Mouse (Mus musculus) liver, embryonic 12.5 days (tissue): ENCODE results near the gene Ankrd27. TPM values are rescaled to one million over a fixed set of nuclear protein-coding genes. Genes with fewer than 3 reads are reported as not detected.
"Not testable (repeated sequence)": the region's sequence is repeated elsewhere in the genome, so short reads cannot be mapped to it uniquely, and the experiment has no call there.

Experiments used
- ATAC-seq: fragments of 200-750 bp; cut with Nextera tagmentation; 2 replicates; pipeline ENCODE4 v1.8.0; 2017; ENCODE audit warnings: moderate number of reproducible peaks, mild to moderate bottlenecking, moderate library complexity
- H3K27ac ChIP-seq: fragments of 300-500 bp; sonication (generic); 2 replicates; pipeline ENCODE4 v1.5.1; 2016; ENCODE audit warnings: mild to moderate bottlenecking
- H3K27me3 ChIP-seq: fragments of 300-500 bp; sonication (generic); replicated peaks from 2 replicates; pipeline ENCODE4 v1.6.1; 2016; ENCODE audit warnings: mild to moderate bottlenecking, moderate library complexity
- H3K36me3 ChIP-seq: fragments of 300-500 bp; sonication (generic); 2 replicates; pipeline ENCODE4 v1.6.1; 2016; ENCODE audit warnings: mild to moderate bottlenecking, moderate library complexity
- H3K4me1 ChIP-seq: fragments of 300-500 bp; sonication (generic); 2 replicates; pipeline ENCODE4 v1.6.1; 2016
- H3K4me2 ChIP-seq: fragments of 300-500 bp; sonication (generic); 2 replicates; pipeline ENCODE4 v1.6.1; 2016; ENCODE audit warnings: mild to moderate bottlenecking, moderate library complexity
- H3K4me3 ChIP-seq: fragments of 300-500 bp; sonication (generic); 2 replicates; pipeline ENCODE4 v1.5.1; 2016; ENCODE audit warnings: mild to moderate bottlenecking, moderate library complexity
- H3K9ac ChIP-seq: fragments of 300-500 bp; sonication (generic); 2 replicates; pipeline ENCODE4 v1.6.1; 2016; ENCODE audit warnings: mild to moderate bottlenecking, moderate library complexity
- H3K9me3 ChIP-seq: fragments of 300-500 bp; sonication (generic); replicated peaks from 2 replicates; pipeline ENCODE4 v1.6.1; 2016; ENCODE audit warnings: mild to moderate bottlenecking, moderate library complexity
- WGBS: fragments of 180-500 bp; shearing (Covaris S2); methylation state at CpG from one replicate; pipeline ENCODE4 v1.1.7; 2016; ENCODE audit not compliant: insufficient replicate concordance; 5-methylcytosine and 5-hydroxymethylcytosine counted together
- polyA plus RNA-seq: library from polyadenylated mRNA; unstranded; fragments of >200 nt; fragmentation: Nextera tagmentation; extraction: Ambion mirVana; gene quantifications from 2 replicates; pipeline ENCODE4 v1.2.1, GENCODE M21; 2016

Gene Ankrd27
- polyA plus RNA-seq, 1 experiment from 2014 or later, result 45.5 TPM

DNA sequence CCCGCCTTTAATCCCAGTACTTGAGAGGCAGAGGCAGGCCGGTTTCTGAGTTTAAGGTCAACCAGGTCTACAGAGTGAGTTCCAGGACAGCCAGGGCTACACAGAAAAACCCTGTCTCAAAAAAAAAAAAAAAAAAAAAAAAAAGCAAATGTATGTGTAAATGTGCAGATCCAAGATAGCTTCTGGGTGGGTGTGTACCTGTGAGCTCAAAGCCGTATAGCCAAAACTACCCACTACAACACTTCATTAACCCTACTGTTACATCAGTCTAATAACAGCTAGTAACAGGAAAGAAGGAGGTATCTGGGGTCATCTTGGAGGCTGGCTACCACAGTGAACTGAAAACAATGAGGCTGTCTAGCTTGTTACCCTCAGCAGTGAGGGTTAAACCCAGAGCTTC, 26.2 kb upstream of the Ankrd27 start:
- ATAC-seq, result peak; percentile 64
- 40% methylated on average over 3 of the region's 3 CpGs for WGBS
- peak overlapping the region; percentile 100 for H3K27ac ChIP-seq

GRCm38 (mm10) chr7:35563071-35563470, 23.0 kb upstream of the Ankrd27 start:
- Histone ChIP-seq H3K36me3 (no peaks in the 10 kb centered on the region), H3K27ac (peak overlapping the region; percentile 46; the same call in 1 of the 2 replicates), H3K9me3 (no peaks in the 10 kb centered on the region), H3K4me3 (no peak overlapping the region), H3K9ac (peak overlapping the region; percentile 22; the same call in 1 of the 2 replicates), H3K27me3 (0 out of 2 replicates have a peak, but pooled peaks cover 4% of the 10 kb centered on the region), H3K4me1 (peaks cover 57% of the 10 kb centered on the region), H3K4me2 (peak overlapping the region; percentile 4; the same call in 1 of the 2 replicates)
- ATAC-seq, result no peak
- 63% methylated on average over 11 of the region's 11 CpGs for WGBS

More for the DNA sequence above, 26.2 kb upstream of the Ankrd27 start:
- Histone ChIP-seq H3K4me1 (peaks cover 80% of the 10 kb centered on the region), H3K36me3 (no peaks in the 10 kb centered on the region), H3K9ac (peak overlapping the region; percentile 70), H3K4me2 (peak overlapping the region; percentile 55), H3K9me3 (no peaks in the 10 kb centered on the region), H3K27me3 (no peaks in the 10 kb centered on the region), H3K4me3 (0 out of 2 replicates have a peak overlapping the region, but pooled peaks have one; percentile 7)

GRCm38 (mm10) chr7:35564067-35564865, 21.8 kb upstream of the Ankrd27 start:
- H3K4me1 ChIP-seq, result peaks cover 46% of the 10 kb centered on the region
- no peaks in the 10 kb centered on the region for H3K9me3 ChIP-seq
- H3K36me3 ChIP-seq, result no peaks in the 10 kb centered on the region
- 84% methylated on average over 2 of the region's 2 CpGs for WGBS
- H3K27me3 ChIP-seq, result 0 out of 2 replicates have a peak, but pooled peaks cover 4% of the 10 kb centered on the region
- no peak overlapping the region for H3K9ac ChIP-seq
- H3K27ac ChIP-seq, result no peak overlapping the region; the same call in 1 of the 2 replicates
- no peak for ATAC-seq
- no peak overlapping the region for H3K4me3 ChIP-seq
- H3K4me2 ChIP-seq, result no peak overlapping the region

DNA sequence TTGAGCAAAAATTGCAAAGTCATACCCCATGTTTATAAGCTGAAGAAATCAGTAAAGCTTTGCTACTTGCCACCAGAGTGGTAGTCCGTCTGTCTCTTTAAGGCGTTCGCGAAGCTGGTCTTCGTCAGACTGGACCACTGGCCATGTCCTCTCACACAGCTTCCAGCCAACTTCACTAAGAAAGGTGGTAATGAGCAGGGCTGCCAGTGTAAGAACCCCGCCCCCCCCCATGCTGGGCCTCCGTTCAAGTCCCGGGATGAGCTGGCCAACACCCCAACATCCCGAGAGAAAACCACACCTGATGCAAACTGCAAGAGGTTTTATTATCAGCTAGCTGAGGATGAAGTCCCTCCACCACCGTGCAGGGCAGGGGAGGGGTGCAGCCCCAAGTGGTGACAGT, 21.2 kb upstream of the Ankrd27 start:
- not testable (repeated sequence) for H3K27ac ChIP-seq, H3K36me3 ChIP-seq, H3K27me3 ChIP-seq, H3K9me3 ChIP-seq, ATAC-seq, H3K4me2 ChIP-seq, H3K4me3 ChIP-seq, H3K9ac ChIP-seq
- peaks cover 46% of the 10 kb centered on the region for H3K4me1 ChIP-seq
- WGBS, result 72% methylated on average over 10 of the region's 10 CpGs

GRCm38 (mm10) chr7:35565965-35566364, 20.1 kb upstream of the Ankrd27 start:
- H3K9ac ChIP-seq, H3K36me3 ChIP-seq, H3K27ac ChIP-seq, ATAC-seq, H3K9me3 ChIP-seq, H3K27me3 ChIP-seq, H3K4me2 ChIP-seq, H3K4me3 ChIP-seq: not testable (repeated sequence)
- H3K4me1 ChIP-seq, result peaks cover 36% of the 10 kb centered on the region
- WGBS, result 67% methylated on average over 13 of the region's 13 CpGs

DNA sequence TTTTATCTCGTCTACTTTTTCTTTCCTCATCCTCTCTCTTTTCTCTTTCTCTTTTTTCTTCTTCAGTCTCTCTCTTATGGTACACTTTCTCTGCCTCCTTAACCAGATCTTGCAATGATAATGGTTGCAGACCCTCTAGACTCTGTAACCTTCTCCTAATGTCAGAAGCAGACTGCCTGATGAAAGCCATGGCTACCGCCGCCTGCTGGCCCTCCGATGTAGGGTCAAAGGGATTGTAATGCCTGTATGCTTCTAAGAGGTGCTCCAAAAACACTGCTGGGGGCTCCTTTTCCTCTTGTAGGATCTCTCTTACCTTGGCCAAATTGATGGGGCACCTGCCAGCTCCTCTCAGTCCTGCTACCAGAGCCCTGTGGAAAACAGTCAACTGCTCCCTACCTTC, 16.3 kb upstream of the Ankrd27 start:
- H3K9ac ChIP-seq, H3K4me2 ChIP-seq, H3K27ac ChIP-seq, H3K36me3 ChIP-seq, H3K9me3 ChIP-seq, ATAC-seq, H3K4me3 ChIP-seq: not testable (repeated sequence)
- H3K4me1 ChIP-seq, result peaks cover 12% of the 10 kb centered on the region; the same call in 1 of the 2 replicates
- WGBS, result 69% methylated on average over 4 of the region's 4 CpGs
- H3K27me3 ChIP-seq, result peaks cover 25% of the 10 kb centered on the region

DNA sequence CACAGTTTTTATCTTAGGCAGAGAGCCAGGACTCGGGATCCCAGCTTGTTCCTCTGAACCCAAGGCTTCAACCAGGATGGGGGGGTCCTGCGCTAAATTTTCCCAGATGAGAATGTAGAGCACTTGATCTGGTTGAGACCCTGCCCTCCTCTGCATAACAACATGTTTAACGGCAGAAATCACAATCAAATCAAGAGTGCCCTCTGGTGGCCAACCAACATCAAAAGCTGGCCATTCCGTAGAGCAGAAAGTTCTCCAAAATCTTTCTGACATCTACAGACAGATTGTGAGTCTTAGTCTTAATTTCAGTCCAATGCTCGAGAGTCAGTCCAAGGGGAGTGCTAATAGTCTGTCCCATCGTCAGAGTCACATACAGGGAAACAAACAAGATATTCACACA, 15.2 kb upstream of the Ankrd27 start:
- not testable (repeated sequence) for H3K36me3 ChIP-seq, H3K4me3 ChIP-seq, H3K27ac ChIP-seq, ATAC-seq, H3K4me2 ChIP-seq, H3K9me3 ChIP-seq, H3K9ac ChIP-seq
- H3K27me3 ChIP-seq, result peaks cover 33% of the 10 kb centered on the region
- WGBS, result 17% methylated on average over 6 of the region's 6 CpGs
- H3K4me1 ChIP-seq, result peaks cover 12% of the 10 kb centered on the region; the same call in 1 of the 2 replicates

- 39% methylated on average over 4 of the region's 4 CpGs for WGBS
- no peaks in the 10 kb centered on the region for H3K36me3 ChIP-seq
- no peak overlapping the region for H3K27ac ChIP-seq
- no peak overlapping the region for H3K4me3 ChIP-seq
- no peak overlapping the region for H3K9ac ChIP-seq
- H3K4me1 ChIP-seq, result peaks cover 10% of the 10 kb centered on the region
- peaks cover 80% of the 10 kb centered on the region for H3K27me3 ChIP-seq
- H3K9me3 ChIP-seq, result no peaks in the 10 kb centered on the region
- ATAC-seq, result no peak
- no peak overlapping the region for H3K4me2 ChIP-seq
These were observed 6.2 kb upstream of the Ankrd27 start for GRCm38 (mm10) chr7:35579849-35580248.

DNA sequence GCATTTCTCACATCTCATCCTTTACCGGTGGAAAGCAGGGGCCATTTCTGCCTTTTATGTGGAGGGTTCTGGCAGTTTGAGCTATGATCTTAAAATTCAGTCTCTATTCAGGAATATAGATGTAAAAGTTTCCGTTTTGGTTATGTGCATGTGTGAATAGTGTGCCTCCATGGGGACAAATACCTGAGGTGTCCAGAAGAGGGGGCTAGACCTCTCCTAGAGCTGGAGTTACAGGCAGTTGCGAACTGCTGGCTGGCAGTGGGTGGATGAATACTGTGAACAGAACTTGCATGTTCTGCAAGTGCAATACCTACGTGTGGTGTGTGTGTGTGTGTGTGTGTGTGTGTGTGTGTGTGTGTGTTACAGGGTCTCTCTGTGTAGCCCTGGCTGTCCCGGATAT, 3.3 kb upstream of the Ankrd27 start:
- whole genome bisulfite sequencing, result 50% methylated on average over 5 of the region's 5 CpGs
- ATAC-seq, result no peak
- Histone ChIP-seq H3K4me3 (no peak overlapping the region), H3K4me2 (no peak overlapping the region), H3K9ac (no peak overlapping the region), H3K4me1 (peaks cover 31% of the 10 kb centered on the region), H3K27me3 (peaks cover 63% of the 10 kb centered on the region), H3K27ac (no peak overlapping the region), H3K9me3 (no peaks in the 10 kb centered on the region), H3K36me3 (no peaks in the 10 kb centered on the region)

GRCm38 (mm10) chr7:35583476-35584025, 2.5 kb upstream of the Ankrd27 start:
- Histone ChIP-seq H3K4me3 (no peak overlapping the region), H3K4me1 (peaks cover 39% of the 10 kb centered on the region), H3K4me2 (peak overlapping the region; percentile 99), H3K9me3 (no peaks in the 10 kb centered on the region), H3K27ac (no peak overlapping the region), H3K36me3 (no peaks in the 10 kb centered on the region), H3K9ac (no peak overlapping the region), H3K27me3 (peaks cover 58% of the 10 kb centered on the region)
- no peak for ATAC-seq
- 39% methylated on average over 11 of the region's 11 CpGs for WGBS

DNA sequence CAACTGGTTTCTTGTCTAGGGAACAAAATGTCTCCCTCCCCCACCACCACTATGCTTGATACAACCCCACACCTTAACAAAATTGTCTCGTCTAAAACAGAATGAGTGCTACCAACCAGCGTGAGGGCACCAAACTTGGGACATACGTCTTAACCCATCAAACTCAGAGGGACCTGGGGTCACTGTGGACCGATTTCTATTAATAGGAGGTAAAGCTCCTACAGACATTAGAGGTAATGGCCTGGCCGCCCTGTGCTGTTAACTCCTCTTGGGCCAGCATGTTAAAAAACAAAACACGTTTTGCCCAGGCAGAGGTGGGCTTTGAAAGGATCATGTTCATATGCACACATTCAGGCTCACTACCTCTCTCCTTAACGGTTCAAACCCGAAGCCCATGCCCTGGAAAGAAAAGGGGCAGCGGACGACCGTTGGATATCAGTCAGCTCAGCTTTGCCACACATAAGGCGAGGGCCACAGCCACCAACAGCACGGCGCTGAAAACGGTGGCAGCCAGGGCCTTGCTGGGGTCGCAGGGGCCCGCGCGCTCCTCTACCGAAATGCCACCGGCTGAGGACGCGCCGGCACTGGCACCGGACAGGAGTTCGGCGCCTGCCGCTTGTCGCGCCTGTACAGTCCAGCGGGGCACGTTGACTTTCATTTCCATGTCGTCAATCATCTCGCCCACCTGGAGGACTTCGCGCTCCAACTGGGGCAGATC, 1.8 kb upstream of the Ankrd27 start:
- Histone ChIP-seq H3K27ac (no peak overlapping the region), H3K9me3 (no peaks in the 10 kb centered on the region), H3K4me1 (peaks cover 46% of the 10 kb centered on the region), H3K9ac (peak overlapping the region; percentile 91), H3K4me3 (peak overlapping the region; percentile 96), H3K4me2 (peak overlapping the region; percentile 99), H3K36me3 (no peaks in the 10 kb centered on the region), H3K27me3 (peaks cover 55% of the 10 kb centered on the region)
- 7% methylated on average over 36 of the region's 36 CpGs for WGBS
- ATAC-seq, result no peak

- peak overlapping the region; percentile 96 for H3K4me3 ChIP-seq
- no peak overlapping the region for H3K27ac ChIP-seq
- H3K4me1 ChIP-seq, result peaks cover 51% of the 10 kb centered on the region
- under 1% methylated on average over 50 of the region's 50 CpGs for WGBS
- peak overlapping the region; percentile 99 for H3K4me2 ChIP-seq
- H3K36me3 ChIP-seq, result no peaks in the 10 kb centered on the region
- peak overlapping the region; percentile 91 for H3K9ac ChIP-seq
- H3K9me3 ChIP-seq, result no peaks in the 10 kb centered on the region
- peaks cover 50% of the 10 kb centered on the region for H3K27me3 ChIP-seq
- no peak for ATAC-seq
These were observed 1.3 kb upstream of the Ankrd27 start for GRCm38 (mm10) chr7:35584786-35585190.
